Mouse (Mus musculus): ENCODE measurements around the gene Scyl1.

DNA sequence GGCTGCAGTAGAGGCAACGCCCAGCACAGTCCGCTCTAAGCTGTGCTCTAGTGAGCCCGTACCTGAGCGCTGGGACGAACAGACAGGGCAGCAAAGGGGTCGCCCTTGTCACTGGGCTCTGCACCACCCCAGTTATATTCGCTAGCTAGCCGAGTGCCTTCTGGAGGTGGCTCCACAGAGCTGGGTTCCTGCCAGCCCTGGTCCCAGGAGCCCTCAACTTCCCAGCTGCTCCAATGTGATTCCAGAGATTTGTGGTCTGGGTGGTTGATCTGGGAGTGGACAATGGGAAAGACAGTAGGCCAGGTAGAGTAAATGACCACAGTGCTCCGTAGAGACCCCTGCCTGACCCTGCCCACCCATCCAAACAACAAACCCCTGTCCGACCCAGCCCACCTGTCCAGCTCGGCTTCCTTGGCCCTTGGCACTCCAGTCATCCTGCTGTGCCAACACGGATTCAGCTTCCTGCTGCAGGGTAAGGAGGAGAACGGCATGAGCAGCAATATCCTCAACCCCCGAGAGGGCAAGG, 12.3 kb downstream of the Scyl1 start:
- TF ChIP-seq CTCF (IDR thresholded peaks at IDR 0.05; ENCODE audit: low read depth) (no peak), EP300 (optimal IDR thresholded peaks at IDR 0.05) (no peak)

Data from stomach, postnatal 0 days (tissue).